Mouse (Mus musculus) left cerebral cortex, adult 2 months (tissue): ENCODE results near the gene Ino80d. TPM values are rescaled to one million over a fixed set of nuclear protein-coding genes. Genes with fewer than 3 reads are reported as not detected.

Experiments used
- DNase-seq, 2 experiments: peaks; one replicate each; pipeline ENCODE4 v3.0.0; 2021 to 2022; ENCODE audit warnings: low spot score in 2 of 2, mixed read lengths in 1 of 2; ENCODE audit errors: extremely low spot score in 1 of 2
- H3K27ac ChIP-seq: fragments of 200-600 bp; 2 replicates; pipeline ENCODE4 v1.8.1; 2022
- H3K4me3 ChIP-seq: fragments of 200-600 bp; 2 replicates; pipeline ENCODE4 v1.8.1; 2022
- CTCF ChIP-seq: fragments of 200-600 bp; IDR thresholded peaks from 2 replicates; pipeline ENCODE4 v1.8.1; 2022; ENCODE audit warnings: antibody characterized with exemption, mild to moderate bottlenecking, moderate library complexity
- intact Hi-C: fragments of 180-260 bp; cut with DNase I; formaldehyde crosslinking; loops from one replicate; pipeline ENCODE4 v1.15.1; 2025
- total RNA-seq, 2 experiments: library from RNA; stranded (reverse); gene quantifications; 2 replicates each; pipeline ENCODE4 v1.2.3; 2021

The Ino80d gene
- total RNA-seq, 2 experiments from 2014 or later, result 32.9 to 34.8 TPM

GRCm38 (mm10) chr1:63100196-63100595 is 14.3 kb downstream of the Ino80d start:
- no peak overlapping the region for H3K27ac ChIP-seq
- no peak for DNase-seq
- intact Hi-C loops, result no loop called here
- TF ChIP-seq CTCF, result no peak
- H3K4me3 ChIP-seq, result no peak overlapping the region

GRCm38 (mm10) chr1:63098831-63099230 is 15.6 kb downstream of the Ino80d start:
- Histone ChIP-seq H3K27ac (no peak overlapping the region), H3K4me3 (no peak overlapping the region)
- TF ChIP-seq CTCF, result no peak
- intact Hi-C loops, result no loop called here
- no peak for DNase-seq

- H3K4me3 ChIP-seq, result no peak overlapping the region
- DNase-seq, result no peak
- TF ChIP-seq CTCF, result no peak
- intact Hi-C loops, result no loop called here
- H3K27ac ChIP-seq, result no peak overlapping the region
Observed at GRCm38 (mm10) chr1:63096071-63096470, 18.4 kb downstream of the Ino80d start.

DNA sequence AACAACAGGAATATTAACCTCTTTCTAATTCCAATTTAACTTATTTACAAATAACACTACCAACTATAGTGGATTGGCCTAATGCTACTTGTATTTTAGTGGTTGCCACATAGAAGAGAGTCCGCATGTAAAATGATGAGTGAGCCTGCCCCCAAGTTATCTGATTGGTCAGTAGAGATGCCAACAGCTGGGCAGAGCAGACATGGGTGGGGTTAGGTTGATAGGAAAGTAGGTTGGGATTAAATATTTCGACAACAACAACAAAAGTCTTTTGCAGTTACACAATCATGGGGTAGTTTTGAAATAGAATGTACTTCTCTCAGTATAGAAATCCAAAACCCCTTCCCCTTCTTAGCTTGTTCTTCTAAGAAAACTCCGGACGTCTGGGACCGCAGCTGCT is 24.7 kb downstream of the Ino80d start:
- Histone ChIP-seq H3K4me3 (no peak overlapping the region), H3K27ac (no peak overlapping the region)
- no peak for DNase-seq
- TF ChIP-seq CTCF, result no peak
- intact Hi-C loops, result no loop called here

DNA sequence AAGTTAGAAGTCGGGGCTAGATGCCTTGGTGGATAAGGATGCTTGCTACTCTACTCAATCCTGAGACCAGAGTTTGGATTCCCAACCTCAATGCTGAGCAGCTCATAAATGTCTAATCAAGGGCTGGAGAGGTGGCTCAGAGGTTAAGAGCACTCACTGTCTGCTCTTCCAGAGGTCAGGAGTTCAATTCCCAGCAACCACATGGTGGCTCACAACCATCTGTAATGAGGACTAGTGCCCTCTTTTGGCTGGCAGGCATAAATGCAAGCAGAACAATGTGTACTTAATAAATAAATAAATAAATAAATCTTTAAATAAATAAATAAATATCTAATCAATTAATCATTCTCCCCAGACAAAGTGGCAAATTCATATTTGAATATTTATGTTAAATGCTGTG is 25.9 kb downstream of the Ino80d start:
- TF ChIP-seq CTCF, result no peak; the same call in 1 of the 2 replicates
- Histone ChIP-seq H3K4me3 (no peak overlapping the region), H3K27ac (no peak overlapping the region)
- no peak for DNase-seq
- intact Hi-C loops, result no loop called here

DNA sequence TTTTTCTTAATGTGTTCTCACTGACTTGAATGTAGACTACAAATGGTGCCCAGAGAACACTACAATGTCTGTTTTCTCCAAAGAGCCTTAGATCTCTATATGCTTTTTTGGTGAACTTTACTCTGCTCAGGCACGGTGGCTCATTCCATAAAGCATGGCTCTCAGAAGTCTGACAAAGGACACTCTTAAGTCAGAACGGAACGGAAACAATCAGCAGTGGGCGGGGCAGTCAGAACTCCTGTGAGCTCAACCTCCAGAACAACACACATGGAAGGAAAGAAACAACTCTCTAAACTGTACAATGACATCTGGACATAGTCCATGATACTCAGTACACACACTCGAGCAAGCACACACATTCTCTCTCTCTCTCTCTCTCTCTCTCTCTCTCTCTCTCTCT is 34.2 kb downstream of the Ino80d start:
- Histone ChIP-seq H3K27ac (no peak overlapping the region), H3K4me3 (no peak overlapping the region)
- intact Hi-C loops, result no loop called here
- TF ChIP-seq CTCF, result no peak
- no peak for DNase-seq

DNA sequence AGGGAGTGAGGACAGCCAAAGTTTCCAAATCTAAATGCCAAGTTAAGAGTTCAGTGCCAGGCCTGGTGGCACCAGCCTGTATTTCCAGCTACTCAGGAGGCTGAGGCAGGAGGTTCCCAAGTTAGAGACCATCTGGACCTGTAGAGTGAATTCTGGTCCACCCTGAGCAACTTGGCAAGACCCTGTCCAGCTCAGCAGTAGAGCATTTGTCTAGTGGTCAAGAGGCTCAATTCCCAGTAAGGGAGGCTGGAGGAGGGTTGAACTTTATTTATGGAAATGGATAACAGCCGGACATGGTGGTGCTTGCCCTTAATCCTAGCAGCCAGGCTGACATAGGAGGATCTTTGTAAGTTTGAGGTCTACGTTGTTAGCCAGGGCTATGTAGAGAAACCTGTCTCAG is 38.1 kb downstream of the Ino80d start:
- intact Hi-C loops, result no loop called here
- no peak for DNase-seq
- H3K4me3 ChIP-seq, result no peak overlapping the region
- H3K27ac ChIP-seq, result no peak overlapping the region
- TF ChIP-seq CTCF, result no peak

GRCm38 (mm10) chr1:63071379-63071778 is 43.1 kb downstream of the Ino80d start:
- intact Hi-C loops, result no loop called here
- H3K4me3 ChIP-seq, result no peak overlapping the region
- H3K27ac ChIP-seq, result no peak overlapping the region
- TF ChIP-seq CTCF, result no peak
- DNase-seq, result no peak

- Histone ChIP-seq H3K4me3 (no peak overlapping the region), H3K27ac (no peak overlapping the region)
- intact Hi-C loops, result no loop called here
- DNase-seq, result no peak
- TF ChIP-seq CTCF, result no peak
Observed at GRCm38 (mm10) chr1:63058361-63058760, 56.1 kb downstream of the Ino80d start.

DNA sequence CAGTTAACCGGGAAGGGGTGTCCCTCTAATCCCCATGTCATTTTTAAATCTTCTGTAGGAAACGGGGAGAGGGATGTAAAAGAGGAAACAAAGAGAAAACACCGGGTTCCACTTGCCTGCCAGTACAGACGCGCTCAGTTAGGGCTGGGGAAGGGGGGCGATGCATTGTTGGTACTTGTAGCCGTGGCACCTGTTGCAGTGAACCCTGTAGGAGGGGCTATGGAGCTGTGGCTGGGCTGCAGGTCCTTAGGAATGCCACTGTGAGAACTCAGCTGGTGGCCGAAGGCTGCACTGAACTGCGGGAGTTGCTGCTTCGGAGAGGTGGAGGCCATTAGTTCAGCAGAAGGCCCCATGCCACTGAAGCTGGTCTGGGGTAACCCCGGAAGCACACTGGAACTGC is 56.6 kb downstream of the Ino80d start:
- intact Hi-C loops, result no loop called here
- no peak for DNase-seq
- TF ChIP-seq CTCF, result no peak
- Histone ChIP-seq H3K4me3 (no peak overlapping the region), H3K27ac (no peak overlapping the region)

GRCm38 (mm10) chr1:63057318-63057717 is 57.1 kb downstream of the Ino80d start:
- Histone ChIP-seq H3K27ac (no peak overlapping the region), H3K4me3 (no peak overlapping the region)
- intact Hi-C loops, result no loop called here
- DNase-seq, result no peak
- TF ChIP-seq CTCF, result no peak

DNA sequence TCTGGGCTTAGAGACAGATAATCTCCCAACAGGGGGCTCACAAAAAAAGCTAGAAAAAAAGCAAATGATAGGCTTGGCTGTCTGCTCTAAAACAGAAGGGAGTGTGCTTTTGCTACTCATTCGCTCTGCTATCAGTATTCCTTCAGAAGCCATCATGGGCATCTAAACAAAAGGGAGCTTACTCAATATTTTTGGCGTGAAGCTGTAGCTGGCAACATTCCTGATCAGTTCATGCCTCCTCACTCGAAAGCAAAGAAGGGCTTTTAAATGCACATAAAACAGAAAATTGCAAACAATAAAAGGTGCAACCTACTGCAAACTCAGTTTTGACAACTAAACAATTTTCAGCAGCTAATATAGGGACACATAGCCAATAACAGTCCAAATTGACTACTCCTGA is 59.1 kb downstream of the Ino80d start:
- Histone ChIP-seq H3K4me3 (no peak overlapping the region), H3K27ac (no peak overlapping the region)
- intact Hi-C loops, result no loop called here
- DNase-seq, result no peak
- TF ChIP-seq CTCF, result no peak

- Histone ChIP-seq H3K27ac (no peak overlapping the region), H3K4me3 (no peak overlapping the region)
- TF ChIP-seq CTCF, result no peak
- intact Hi-C loops, result no loop called here
- DNase-seq, result no peak
Observed at GRCm38 (mm10) chr1:63050866-63051265, 63.6 kb downstream of the Ino80d start.

GRCm38 (mm10) chr1:63049977-63050376 is 64.5 kb downstream of the Ino80d start:
- TF ChIP-seq CTCF, result no peak
- DNase-seq, result no peak
- intact Hi-C loops, result no loop called here
- H3K27ac ChIP-seq, result no peak overlapping the region
- no peak overlapping the region for H3K4me3 ChIP-seq
